Comparison of ENCODE assay signal across 20 mouse cellular contexts in the genomic region with DNA sequence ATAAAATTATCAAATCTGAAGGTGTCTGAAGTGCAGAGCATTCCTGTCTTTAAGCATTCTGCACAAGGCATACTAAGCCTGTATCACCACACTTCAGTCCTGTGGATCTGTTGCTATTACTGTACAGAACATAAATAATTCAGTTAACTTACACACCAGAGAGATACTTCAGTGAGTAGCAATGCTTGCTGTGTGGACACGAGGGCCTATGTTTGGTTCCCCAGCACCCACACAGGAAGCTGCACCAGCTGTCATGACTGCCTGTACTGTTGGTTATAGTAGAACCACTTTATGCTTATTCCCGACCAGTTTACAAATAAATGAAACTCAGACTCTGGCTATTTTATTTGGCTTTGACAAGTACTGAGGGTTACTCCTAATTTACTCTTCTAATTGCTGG.
A peak's percentile ranks its signal among the peaks of the same experiment; 100 is the strongest.
DNase-seq lines count a peak whose midpoint lies in the region; ATAC-seq lines count a peak whose summit lies in the region.
"Had no signal": no experiment of that assay in that cellular context is flagged by ENCODE, and none has a peak within 500 bp of the region (broad histone marks: within the 10 kb centered on the region; RNA-seq: fewer than 3 reads in every experiment).

No protein-coding gene starts in this region.

- no peak overlapping the region for H3K4me2 ChIP-seq in hindbrain, embryonic 13.5 days
- H3K4me2 ChIP-seq: embryonic facial prominence, embryonic 12.5 days; forebrain, embryonic 15.5 days; hindbrain, embryonic 12.5 days had no signal

- no peak overlapping the region for H3K27ac ChIP-seq in hindbrain, embryonic 13.5 days
- H3K27ac ChIP-seq: embryonic facial prominence, embryonic 12.5 days; forebrain, embryonic 15.5 days; hindbrain, embryonic 12.5 days had no signal

- H3K9me3 ChIP-seq in hindbrain, embryonic 13.5 days: no peaks in the 10 kb centered on the region
- H3K9me3 ChIP-seq: embryonic facial prominence, embryonic 12.5 days; forebrain, embryonic 15.5 days; heart, embryonic 10.5 days; hindbrain, embryonic 12.5 days had no signal

- intact Hi-C loops in left cerebral cortex, postnatal 4 days (cut with DNase I): no loop called here

- no peaks in the 10 kb centered on the region for H3K36me3 ChIP-seq in hindbrain, embryonic 13.5 days
- H3K36me3 ChIP-seq: embryonic facial prominence, embryonic 12.5 days; forebrain, embryonic 15.5 days; heart, embryonic 10.5 days; hindbrain, embryonic 12.5 days had no signal

- 81% methylated on average over 2 of the region's 2 CpGs for WGBS in hindbrain, embryonic 13.5 days

- H3K4me1 ChIP-seq in hindbrain, embryonic 13.5 days (replicated peaks): no peaks in the 10 kb centered on the region; the same call in 1 of the 2 replicates
- H3K4me1 ChIP-seq: forebrain, embryonic 15.5 days had no signal

- no peak overlapping the region for H3K9ac ChIP-seq in hindbrain, embryonic 13.5 days
- H3K9ac ChIP-seq: embryonic facial prominence, embryonic 12.5 days; forebrain, embryonic 15.5 days; hindbrain, embryonic 12.5 days had no signal

- H3K4me3 ChIP-seq in hindbrain, embryonic 13.5 days: no peak overlapping the region
- H3K4me3 ChIP-seq: embryonic facial prominence, embryonic 12.5 days; forebrain, embryonic 15.5 days; heart, embryonic 10.5 days; hindbrain, embryonic 12.5 days had no signal

- no peak for ATAC-seq in hindbrain, embryonic 13.5 days (ENCODE audit: low FRiP score)
- ATAC-seq: forebrain, embryonic 15.5 days had no signal

- 0 out of 2 replicates have a peak, but pooled peaks cover 3% of the 10 kb centered on the region for H3K27me3 ChIP-seq in hindbrain, embryonic 13.5 days
- H3K27me3 ChIP-seq: embryonic facial prominence, embryonic 12.5 days; forebrain, embryonic 15.5 days; hindbrain, embryonic 12.5 days had no signal

- DNase-seq in left cerebral cortex, adult 11 months (ENCODE audit: low spot score): peak; percentile 24
- DNase-seq in left cerebral cortex, postnatal 4 days: no peak
- peak; percentile 56 for DNase-seq in brain, adult 2 months (ENCODE audit: low read depth, low spot score)
- DNase-seq in frontal cortex, postnatal 36 days (ENCODE audit: low spot score in 2 of 2): peak; percentile 39 to 74
- peak; percentile 39 for DNase-seq in right cerebral cortex, postnatal 25 days
- no peak for DNase-seq in c-Kit-positive CD71-positive TER-119-positive erythroid progenitor cells, embryonic 14.5 days (ENCODE audit: low spot score)
- DNase-seq: adrenal gland, adult 2 months; adrenal gland, postnatal 25 days; cerebellum, adult 11-12 months; cerebellum, adult 9-10 months; cerebellum, postnatal 25 days; gastrocnemius, postnatal 10 days; heart, adult 18-20 months; heart, postnatal 10 days; heart, postnatal 4 days had no signal

Comparison
In these comparisons a context has a peak if more than half of its experiments do, and no peak if none do; other contexts are left out.
1. DNase-seq: peak in left cerebral cortex, adult 11 months (single experiment), brain, adult 2 months (single experiment), frontal cortex, postnatal 36 days (2 of 2) and right cerebral cortex, postnatal 25 days (single experiment); none in left cerebral cortex, postnatal 4 days (single experiment) and c-Kit-positive CD71-positive TER-119-positive erythroid progenitor cells, embryonic 14.5 days (single experiment).